Mouse (Mus musculus): ENCODE measurements around the gene Gm5796. TPM values are rescaled to one million over a fixed set of nuclear protein-coding genes. Genes with fewer than 3 reads are reported as not detected.
"Not testable (repeated sequence)": the region's sequence is repeated elsewhere in the genome, so short reads cannot be mapped to it uniquely, and the experiment has no call there.

Gm5796 gene
- 0.90 and 1.5 TPM in 2 replicates for polyA plus RNA-seq (2015; fragmentation: Nextera tagmentation; extraction: Ambion mirVana)

GRCm38 (mm10) chr14:4023641-4024040 is at the start of gene Gm5796:
TSS of gene Gm5796 (plus strand) at chr14:4023941.
- not testable (repeated sequence) for H3K9me3 ChIP-seq (replicated peaks); H3K36me3 ChIP-seq (ENCODE audit: poor library complexity, severe bottlenecking); ATAC-seq; H3K9ac ChIP-seq; H3K4me2 ChIP-seq; H3K27me3 ChIP-seq; H3K27ac ChIP-seq; H3K4me1 ChIP-seq; H3K4me3 ChIP-seq
- 88% methylated on average over 1 of the region's 3 CpGs for WGBS

GRCm38 (mm10) chr14:3998094-3998493 is 25.6 kb upstream of the Gm5796 start, which contains the start of gene Gm3099:
TSS of gene Gm3099 (plus strand) at chr14:3998394.
- H3K4me2 ChIP-seq: not testable (repeated sequence)

GRCm38 (mm10) chr14:4083820-4084219 is 60.1 kb downstream of the Gm5796 start, which contains the start of gene Gm3115:
TSS of gene Gm3115 (plus strand) at chr14:4084120.
- H3K36me3 ChIP-seq (ENCODE audit: poor library complexity, severe bottlenecking); H3K9ac ChIP-seq; H3K9me3 ChIP-seq (replicated peaks); H3K4me1 ChIP-seq; ATAC-seq; H3K27ac ChIP-seq; H3K27me3 ChIP-seq; H3K4me3 ChIP-seq; H3K4me2 ChIP-seq: not testable (repeated sequence)
- WGBS: 68% methylated on average over 3 of the region's 3 CpGs

More at GRCm38 (mm10) chr14:3998094-3998493, 25.6 kb upstream of the Gm5796 start, which contains the start of gene Gm3099:
- H3K4me3 ChIP-seq; H3K4me1 ChIP-seq; H3K27ac ChIP-seq; H3K36me3 ChIP-seq (ENCODE audit: poor library complexity, severe bottlenecking); ATAC-seq; H3K9ac ChIP-seq; H3K27me3 ChIP-seq; H3K9me3 ChIP-seq (replicated peaks): not testable (repeated sequence)
- WGBS: 71% methylated on average over 1 of the region's 3 CpGs

Other genes starting within 250 kb of the Gm5796 start
- gene Gm3002, start 213.9 kb upstream of the Gm5796 start, polyA plus RNA-seq (2015; fragmentation: Nextera tagmentation; extraction: Ambion mirVana): 1.6 and 1.9 TPM in 2 replicates
- 0.18 TPM in 1 of 2 replicates, not detected in the other for gene Gm3033, start 177.7 kb upstream of the Gm5796 start, polyA plus RNA-seq (2015; fragmentation: Nextera tagmentation; extraction: Ambion mirVana)
- gene Gm2916, start 139.8 kb upstream of the Gm5796 start, polyA plus RNA-seq (2015; fragmentation: Nextera tagmentation; extraction: Ambion mirVana): not detected in 2 replicates
- not detected in 2 replicates for gene Gm3029, start 92.2 kb upstream of the Gm5796 start, polyA plus RNA-seq (2015; fragmentation: Nextera tagmentation; extraction: Ambion mirVana)
- gene Gm3095, start 60.4 kb upstream of the Gm5796 start, polyA plus RNA-seq (2015; fragmentation: Nextera tagmentation; extraction: Ambion mirVana): 0.49 and 0.53 TPM in 2 replicates
- not detected in 2 replicates for gene Gm3099, start 25.5 kb upstream of the Gm5796 start, polyA plus RNA-seq (2015; fragmentation: Nextera tagmentation; extraction: Ambion mirVana)
- gene Gm3115, start 60.2 kb downstream of the Gm5796 start, polyA plus RNA-seq (2015; fragmentation: Nextera tagmentation; extraction: Ambion mirVana): not detected in 2 replicates
- gene Gm8108, start 86.6 kb downstream of the Gm5796 start, polyA plus RNA-seq (2015; fragmentation: Nextera tagmentation; extraction: Ambion mirVana): 0.28 and 2.5 TPM in 2 replicates
- not detected in 2 replicates for gene Gm3127, start 141.1 kb downstream of the Gm5796 start, polyA plus RNA-seq (2015; fragmentation: Nextera tagmentation; extraction: Ambion mirVana)
- gene Gm2974, start 158.6 kb downstream of the Gm5796 start, polyA plus RNA-seq (2015; fragmentation: Nextera tagmentation; extraction: Ambion mirVana): 2.4 and 3.9 TPM in 2 replicates
- gene Gm3138, start 225.7 kb downstream of the Gm5796 start, polyA plus RNA-seq (2015; fragmentation: Nextera tagmentation; extraction: Ambion mirVana): not detected in 2 replicates